Mouse (Mus musculus): ENCODE data around the gene Dpep2nb. TPM values are rescaled to one million over a fixed set of nuclear protein-coding genes. Genes with fewer than 3 reads are reported as not detected.
"Not testable (repeated sequence)": the region's sequence is repeated elsewhere in the genome, so short reads cannot be mapped to it uniquely, and the experiment has no call there.

Dpep2nb gene
- polyA plus RNA-seq, 1 experiment from 2014 or later: 0.15 TPM

DNA sequence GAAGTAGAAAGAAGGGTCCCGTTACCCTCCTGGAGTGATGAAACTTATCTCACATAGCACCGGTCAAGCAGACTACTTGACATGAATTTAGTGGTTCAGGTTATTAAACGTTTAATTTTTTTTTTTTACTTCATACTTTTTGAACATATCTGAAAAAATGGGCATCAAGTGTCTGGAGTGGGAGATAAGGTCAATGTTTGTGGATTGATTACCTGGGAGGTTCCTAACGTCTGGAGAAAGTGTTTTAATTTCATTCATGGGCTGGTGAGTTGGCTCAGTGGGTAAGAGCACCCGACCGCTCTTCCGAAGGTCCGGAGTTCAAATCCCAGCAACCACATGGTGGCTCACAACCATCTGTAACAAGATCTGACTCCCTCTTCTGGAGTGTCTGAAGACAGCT lies 6.4 kb upstream of the Dpep2nb start:
- ATAC-seq (ENCODE audit: low FRiP score); H3K27me3 ChIP-seq (ENCODE audit: control insufficient read depth, insufficient read depth, low read length); H3K36me3 ChIP-seq (ENCODE audit: control insufficient read depth, insufficient read depth, low read length); H3K27ac ChIP-seq (ENCODE audit: low read depth, low read length); DNase-seq (ENCODE audit: low spot score); H3K4me1 ChIP-seq (replicated peaks; ENCODE audit: control insufficient read depth, insufficient read depth, low read length); H3K9ac ChIP-seq (ENCODE audit: low read depth, low read length); H3K9me3 ChIP-seq (ENCODE audit: control insufficient read depth, low read length): not testable (repeated sequence)
- peak overlapping the region; percentile 94 for H3K4me3 ChIP-seq (ENCODE audit: low read depth, low read length)
- peak overlapping the region; percentile 93; the same call in 1 of the 2 replicates for H3K4me2 ChIP-seq (replicated peaks; ENCODE audit: low read depth, low read length)
- WGBS: 85% methylated on average over 8 of the region's 8 CpGs

DNA sequence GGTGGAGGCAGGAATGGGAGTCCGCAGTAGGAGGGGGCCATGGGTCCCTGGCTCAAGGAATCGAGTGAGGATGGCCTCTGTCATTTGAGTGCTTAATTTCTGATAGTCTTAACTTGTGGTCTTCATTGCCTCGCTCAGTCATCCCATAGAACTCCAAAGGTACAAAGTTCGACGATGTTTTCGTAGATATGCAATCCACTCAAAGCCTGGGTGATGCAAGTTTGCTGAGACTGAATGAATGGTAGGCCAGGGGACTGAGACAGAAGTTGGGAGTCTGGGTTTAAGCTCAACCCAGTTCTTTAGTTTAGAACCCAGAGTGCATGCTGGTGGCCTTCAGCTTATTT lies 5.8 kb upstream of the Dpep2nb start, which contains the start of gene Ddx28:
Gene Ddx28, minus strand, starts transcription at position 240 of the 344 bp plus-strand sequence.
- DNase-seq (ENCODE audit: low spot score): no peak
- Histone ChIP-seq H3K36me3 (ENCODE audit: control insufficient read depth, insufficient read depth, low read length) (no peaks in the 10 kb centered on the region), H3K4me3 (ENCODE audit: low read depth, low read length) (peak within 1 kb of the TSS; percentile 94), H3K9me3 (ENCODE audit: control insufficient read depth, low read length) (no peaks in the 10 kb centered on the region), H3K27ac (ENCODE audit: low read depth, low read length) (no peak within 1 kb of the TSS), H3K4me1 (replicated peaks; ENCODE audit: control insufficient read depth, insufficient read depth, low read length) (peaks cover 6% of the 10 kb centered on the region; the same call in 1 of the 2 replicates), H3K27me3 (ENCODE audit: control insufficient read depth, insufficient read depth, low read length) (no peaks in the 10 kb centered on the region), H3K4me2 (replicated peaks; ENCODE audit: low read depth, low read length) (peak within 1 kb of the TSS; percentile 93), H3K9ac (ENCODE audit: low read depth, low read length) (peak within 1 kb of the TSS; percentile 90)
- WGBS: 3% methylated on average over 6 of the region's 6 CpGs
- no peak for ATAC-seq (ENCODE audit: low FRiP score)

DNA sequence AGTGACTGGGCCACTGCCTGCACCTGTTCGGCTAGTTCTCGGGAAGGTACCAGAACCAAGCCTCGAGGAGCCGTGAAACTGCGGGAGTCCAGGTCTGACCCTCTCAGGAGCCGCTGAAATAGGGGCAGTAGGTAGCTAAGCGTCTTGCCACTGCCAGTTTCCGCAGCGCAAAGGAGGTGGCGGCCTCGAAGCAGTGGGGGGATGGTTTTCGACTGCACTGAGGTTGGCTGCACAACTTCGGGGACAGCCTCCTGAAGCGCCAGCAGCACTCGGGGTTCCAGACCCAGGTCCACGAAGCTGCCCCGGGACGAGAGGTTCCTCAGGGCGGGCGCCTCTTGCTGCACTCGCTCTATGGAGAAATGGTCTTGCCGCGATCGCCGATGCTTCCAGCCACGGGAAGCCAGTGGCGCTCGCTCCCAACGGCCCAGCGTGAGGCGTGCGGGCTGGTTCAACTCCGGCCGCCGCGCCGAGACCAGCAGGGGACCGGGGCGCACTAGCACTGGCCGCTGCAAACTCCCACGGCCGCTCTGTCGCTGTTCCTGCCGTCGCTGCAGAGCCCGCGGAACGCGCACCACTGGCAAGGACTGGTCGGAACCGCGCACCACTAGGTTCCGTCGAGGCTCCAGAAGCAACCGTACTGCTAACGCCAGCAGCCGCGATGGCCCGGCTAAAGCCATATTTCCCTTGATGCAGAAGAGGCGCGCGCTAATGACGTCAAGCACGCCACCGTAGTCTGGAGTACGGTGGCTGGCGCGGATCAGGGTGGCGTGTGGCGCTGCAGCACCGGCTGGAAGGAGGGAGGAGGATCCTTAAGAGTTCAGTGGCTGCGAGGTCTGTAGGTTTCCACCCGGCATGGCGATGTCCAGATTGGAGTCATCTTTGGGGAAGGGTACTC lies 5.2 kb upstream of the Dpep2nb start:
- peak overlapping the region; percentile 94 for H3K4me3 ChIP-seq (ENCODE audit: low read depth, low read length)
- H3K36me3 ChIP-seq (ENCODE audit: control insufficient read depth, insufficient read depth, low read length): no peaks in the 10 kb centered on the region
- H3K4me1 ChIP-seq (replicated peaks; ENCODE audit: control insufficient read depth, insufficient read depth, low read length): peaks cover 6% of the 10 kb centered on the region; the same call in 1 of the 2 replicates
- peak overlapping the region; percentile 93 for H3K4me2 ChIP-seq (replicated peaks; ENCODE audit: low read depth, low read length)
- no peaks in the 10 kb centered on the region for H3K9me3 ChIP-seq (ENCODE audit: control insufficient read depth, low read length)
- DNase-seq (ENCODE audit: low spot score) (peak; percentile 96), ATAC-seq (ENCODE audit: low FRiP score) (peak; percentile 95)
- no peaks in the 10 kb centered on the region for H3K27me3 ChIP-seq (ENCODE audit: control insufficient read depth, insufficient read depth, low read length)
- WGBS: 2% methylated on average over 67 of the region's 74 CpGs
- no peak overlapping the region for H3K27ac ChIP-seq (ENCODE audit: low read depth, low read length)
- peak overlapping the region; percentile 90 for H3K9ac ChIP-seq (ENCODE audit: low read depth, low read length)

DNA sequence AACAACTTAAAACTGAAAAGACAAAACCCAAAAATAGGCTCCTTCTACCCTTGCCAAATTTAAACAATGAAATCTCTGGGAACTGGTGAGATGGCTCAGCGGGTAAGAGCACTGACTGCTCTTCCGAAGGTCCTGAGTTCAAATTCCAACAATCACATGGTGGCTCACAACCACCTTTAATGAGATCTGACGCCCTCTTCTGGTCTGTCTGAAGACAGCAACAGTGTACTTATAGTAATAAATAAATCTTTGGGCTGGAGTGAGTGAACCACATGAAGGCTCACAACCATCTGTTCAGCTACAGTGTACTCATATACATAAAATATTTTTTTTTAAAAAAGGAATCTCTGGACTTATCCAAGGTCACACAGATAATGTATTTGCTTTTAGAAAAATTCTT lies 2.1 kb upstream of the Dpep2nb start:
- not testable (repeated sequence) for H3K9ac ChIP-seq (ENCODE audit: low read depth, low read length); H3K27me3 ChIP-seq (ENCODE audit: control insufficient read depth, insufficient read depth, low read length); H3K4me3 ChIP-seq (ENCODE audit: low read depth, low read length); H3K4me2 ChIP-seq (replicated peaks; ENCODE audit: low read depth, low read length); H3K27ac ChIP-seq (ENCODE audit: low read depth, low read length); ATAC-seq (ENCODE audit: low FRiP score); H3K36me3 ChIP-seq (ENCODE audit: control insufficient read depth, insufficient read depth, low read length); H3K9me3 ChIP-seq (ENCODE audit: control insufficient read depth, low read length); H3K4me1 ChIP-seq (replicated peaks; ENCODE audit: control insufficient read depth, insufficient read depth, low read length); DNase-seq (ENCODE audit: low spot score)
- WGBS: 68% methylated on average over 3 of the region's 3 CpGs

DNA sequence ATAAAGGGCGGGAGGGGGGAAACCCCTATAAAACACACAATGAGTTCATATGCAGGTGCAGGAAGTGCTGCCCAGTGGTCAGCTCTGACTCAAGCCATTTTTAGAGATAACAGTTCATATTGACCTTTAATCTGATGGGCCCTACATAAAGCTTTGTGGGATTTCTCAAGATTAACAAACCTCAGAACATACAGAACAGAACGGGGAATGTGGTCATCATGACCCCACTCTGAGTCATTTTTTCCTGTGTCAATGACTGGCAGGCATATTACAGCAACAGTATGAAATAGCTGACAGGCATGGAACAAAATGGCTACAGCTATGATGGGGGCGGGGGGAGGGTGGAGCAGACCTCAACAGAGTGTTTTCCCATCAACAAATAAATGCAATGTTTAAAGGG lies 1.4 kb upstream of the Dpep2nb start:
- DNase-seq (ENCODE audit: low spot score): no peak
- Histone ChIP-seq H3K9ac (ENCODE audit: low read depth, low read length) (no peak overlapping the region), H3K9me3 (ENCODE audit: control insufficient read depth, low read length) (no peaks in the 10 kb centered on the region), H3K36me3 (ENCODE audit: control insufficient read depth, insufficient read depth, low read length) (no peaks in the 10 kb centered on the region), H3K4me2 (replicated peaks; ENCODE audit: low read depth, low read length) (no peak overlapping the region), H3K27ac (ENCODE audit: low read depth, low read length) (no peak overlapping the region), H3K4me3 (ENCODE audit: low read depth, low read length) (no peak overlapping the region), H3K4me1 (replicated peaks; ENCODE audit: control insufficient read depth, insufficient read depth, low read length) (peaks cover 6% of the 10 kb centered on the region; the same call in 1 of the 2 replicates), H3K27me3 (ENCODE audit: control insufficient read depth, insufficient read depth, low read length) (no peaks in the 10 kb centered on the region)
- no peak for ATAC-seq (ENCODE audit: low FRiP score)
- 79% methylated on average over 3 of the region's 3 CpGs for WGBS

DNA sequence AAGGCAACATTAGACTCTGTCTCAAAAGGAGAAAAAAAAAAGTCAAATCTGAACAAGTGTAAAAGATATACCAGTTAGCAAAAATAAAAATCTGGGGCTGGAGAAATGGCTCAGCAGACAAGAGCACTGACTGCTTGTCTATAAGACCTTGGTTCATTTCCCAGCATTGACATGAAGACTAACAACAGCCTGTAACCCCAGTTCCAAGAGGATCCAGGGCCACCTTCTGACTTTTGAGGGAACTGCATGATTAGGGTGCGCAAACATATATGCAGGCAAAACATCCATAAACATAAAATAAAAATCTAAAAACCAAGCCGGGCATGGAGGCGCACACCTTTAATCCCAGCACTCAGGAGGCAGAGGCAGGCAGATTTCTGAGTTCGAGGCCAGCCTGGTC lies 638 bp upstream of the Dpep2nb start:
- ATAC-seq (ENCODE audit: low FRiP score) (no peak), DNase-seq (ENCODE audit: low spot score) (no peak)
- H3K4me3 ChIP-seq (ENCODE audit: low read depth, low read length): no peak overlapping the region
- WGBS: 88% methylated on average over 4 of the region's 4 CpGs
- H3K27ac ChIP-seq (ENCODE audit: low read depth, low read length): no peak overlapping the region
- no peaks in the 10 kb centered on the region for H3K9me3 ChIP-seq (ENCODE audit: control insufficient read depth, low read length)
- no peak overlapping the region for H3K9ac ChIP-seq (ENCODE audit: low read depth, low read length)
- no peak overlapping the region for H3K4me2 ChIP-seq (replicated peaks; ENCODE audit: low read depth, low read length)
- H3K4me1 ChIP-seq (replicated peaks; ENCODE audit: control insufficient read depth, insufficient read depth, low read length): peaks cover 6% of the 10 kb centered on the region; the same call in 1 of the 2 replicates
- H3K36me3 ChIP-seq (ENCODE audit: control insufficient read depth, insufficient read depth, low read length): no peaks in the 10 kb centered on the region
- H3K27me3 ChIP-seq (ENCODE audit: control insufficient read depth, insufficient read depth, low read length): no peaks in the 10 kb centered on the region

DNA sequence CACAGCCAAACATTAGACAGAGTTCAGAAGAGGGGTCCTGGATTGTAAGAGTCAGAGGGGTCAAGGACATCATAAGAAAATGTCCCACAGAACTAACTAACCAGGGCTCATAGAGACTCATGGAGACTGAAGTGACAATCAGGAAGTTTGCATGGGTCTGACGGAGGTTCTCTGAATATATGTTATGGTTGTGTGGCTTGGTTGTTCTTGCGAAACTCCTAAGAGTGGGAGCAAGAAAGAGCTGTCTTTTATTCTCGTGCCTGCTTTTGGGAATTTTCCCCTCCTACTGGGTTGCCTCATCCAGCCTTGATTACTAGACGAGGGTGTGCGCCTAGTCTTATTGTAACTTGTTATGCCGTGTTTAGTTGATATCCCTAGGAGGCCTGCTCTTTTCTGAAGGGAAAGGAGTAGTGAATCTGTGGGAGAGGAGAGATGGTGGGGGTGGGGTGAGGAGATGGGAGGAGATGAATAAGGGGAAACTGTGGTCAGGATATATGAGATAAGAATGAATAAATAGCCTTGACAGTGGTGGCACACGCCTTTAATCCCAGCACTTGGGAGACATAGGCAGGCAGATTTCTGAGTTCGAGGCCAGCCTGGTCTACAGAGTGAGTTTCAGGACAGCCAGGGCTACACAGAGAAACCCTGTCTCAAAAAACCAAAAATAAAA lies 1.1 kb downstream of the Dpep2nb start:
- Histone ChIP-seq H3K4me2 (replicated peaks; ENCODE audit: low read depth, low read length) (no peak overlapping the region), H3K9me3 (ENCODE audit: control insufficient read depth, low read length) (no peaks in the 10 kb centered on the region), H3K36me3 (ENCODE audit: control insufficient read depth, insufficient read depth, low read length) (no peaks in the 10 kb centered on the region), H3K9ac (ENCODE audit: low read depth, low read length) (no peak overlapping the region), H3K4me3 (ENCODE audit: low read depth, low read length) (no peak overlapping the region), H3K27ac (ENCODE audit: low read depth, low read length) (no peak overlapping the region), H3K4me1 (replicated peaks; ENCODE audit: control insufficient read depth, insufficient read depth, low read length) (no peaks in the 10 kb centered on the region), H3K27me3 (ENCODE audit: control insufficient read depth, insufficient read depth, low read length) (no peaks in the 10 kb centered on the region)
- DNase-seq (ENCODE audit: low spot score) (no peak), ATAC-seq (ENCODE audit: low FRiP score) (no peak)
- WGBS: 79% methylated on average over 8 of the region's 8 CpGs

DNA sequence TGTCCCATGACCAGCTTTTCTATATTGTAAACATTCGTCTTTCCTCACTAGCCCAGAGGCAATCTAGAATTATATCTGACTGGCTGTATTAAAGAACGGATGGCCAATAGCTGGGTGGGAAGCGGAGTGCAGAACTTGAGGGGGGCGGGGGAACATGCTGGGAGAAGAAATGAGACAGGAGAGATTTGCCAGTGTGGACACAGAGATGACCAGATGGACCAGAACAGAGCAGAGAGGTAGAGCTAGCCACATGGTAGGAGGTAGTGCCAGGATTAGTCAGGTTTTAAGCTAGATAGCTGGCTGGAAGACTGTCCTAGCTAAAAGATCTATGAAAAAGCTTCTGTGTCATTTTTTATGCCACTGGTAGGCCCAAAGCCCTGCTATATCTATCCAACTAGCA lies 3.9 kb downstream of the Dpep2nb start:
- 83% methylated on average over 4 of the region's 4 CpGs for WGBS
- DNase-seq (ENCODE audit: low spot score): no peak
- H3K4me1 ChIP-seq (replicated peaks; ENCODE audit: control insufficient read depth, insufficient read depth, low read length): no peaks in the 10 kb centered on the region
- no peak overlapping the region for H3K9ac ChIP-seq (ENCODE audit: low read depth, low read length)
- no peak overlapping the region for H3K4me3 ChIP-seq (ENCODE audit: low read depth, low read length)
- no peaks in the 10 kb centered on the region for H3K9me3 ChIP-seq (ENCODE audit: control insufficient read depth, low read length)
- no peak overlapping the region for H3K27ac ChIP-seq (ENCODE audit: low read depth, low read length)
- H3K27me3 ChIP-seq (ENCODE audit: control insufficient read depth, insufficient read depth, low read length): no peaks in the 10 kb centered on the region
- ATAC-seq (ENCODE audit: low FRiP score): no peak
- no peak overlapping the region for H3K4me2 ChIP-seq (replicated peaks; ENCODE audit: low read depth, low read length)
- no peaks in the 10 kb centered on the region for H3K36me3 ChIP-seq (ENCODE audit: control insufficient read depth, insufficient read depth, low read length)
